Mouse (Mus musculus) colon, adult 2 months (tissue): ENCODE measurements around the gene Npw. TPM values are rescaled to one million over a fixed set of nuclear protein-coding genes. Genes with fewer than 3 reads are reported as not detected.

Experiments used
- polyA plus RNA-seq: library from polyadenylated mRNA; depleted of rRNA; stranded (reverse); fragments of >200 nt; gene quantifications from 2 replicates; pipeline ENCODE4 v1.2.3, GENCODE M21; 2012; rRNA removed

Npw gene
- 0.44 and 0.66 TPM in 2 replicates for polyA plus RNA-seq

GRCm38 (mm10) chr17:24658017-24658758 is at the start of gene Npw:
TSS of gene Npw (minus strand) at chr17:24658457.

GRCm38 (mm10) chr17:24706982-24707800 is 48.9 kb upstream of the Npw start, which contains the start of gene Tbl3:
TSS of gene Tbl3 (minus strand) at chr17:24707660.

GRCm38 (mm10) chr17:24696011-24696697 is 37.9 kb upstream of the Npw start, which contains the start of the genes Gfer and Noxo1:
TSS of gene Gfer (minus strand) at chr17:24696156.
TSS of gene Noxo1 (plus strand) at chr17:24696234.

DNA sequence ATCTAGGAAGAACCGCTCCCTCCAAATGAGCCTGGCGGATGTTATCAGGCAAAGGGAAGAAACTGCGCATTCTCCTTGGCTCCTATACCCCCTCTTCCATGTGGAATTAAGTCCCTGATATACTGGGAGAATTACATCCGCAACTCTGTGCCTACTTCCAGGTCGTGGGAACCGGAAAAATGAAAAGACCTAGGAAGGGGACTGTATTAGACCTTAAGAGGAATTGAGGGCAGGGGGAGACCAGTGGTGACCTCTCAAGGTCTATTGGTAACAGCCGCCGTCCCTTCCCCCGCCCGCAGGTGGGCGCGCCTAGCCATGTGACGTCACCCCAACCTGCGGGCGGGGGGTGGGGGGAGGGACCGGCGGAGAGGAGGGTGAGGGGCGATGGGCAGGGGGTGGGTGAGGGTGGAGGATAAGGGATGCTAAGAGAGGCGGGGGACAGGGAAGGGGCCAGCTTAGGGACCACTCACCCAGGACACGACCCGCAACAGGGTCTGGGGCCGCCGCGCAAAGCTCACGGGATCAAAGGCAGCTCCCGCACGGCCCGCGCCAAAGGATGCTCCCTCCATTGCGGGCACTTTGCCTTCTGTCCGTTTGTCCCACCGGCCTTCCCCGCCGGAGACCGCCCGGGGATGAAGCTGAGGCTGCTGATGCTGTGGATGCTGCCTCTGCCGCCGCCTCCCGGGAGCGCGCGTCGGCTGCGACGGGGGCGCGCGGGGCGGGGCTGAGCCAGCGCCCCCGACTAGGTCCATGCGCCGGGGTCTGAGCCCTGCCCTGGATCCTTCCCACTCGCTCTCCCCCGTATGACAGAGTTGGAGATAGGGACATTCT is 31.2 kb upstream of the Npw start, which contains the start of gene Syngr3:
Gene Syngr3, minus strand, starts transcription at position 705 of the 831 bp plus-strand sequence.

GRCm38 (mm10) chr17:24669545-24670245 is 11.4 kb upstream of the Npw start, which contains the start of gene Zfp598:
TSS of gene Zfp598 (plus strand) at chr17:24669687.

DNA sequence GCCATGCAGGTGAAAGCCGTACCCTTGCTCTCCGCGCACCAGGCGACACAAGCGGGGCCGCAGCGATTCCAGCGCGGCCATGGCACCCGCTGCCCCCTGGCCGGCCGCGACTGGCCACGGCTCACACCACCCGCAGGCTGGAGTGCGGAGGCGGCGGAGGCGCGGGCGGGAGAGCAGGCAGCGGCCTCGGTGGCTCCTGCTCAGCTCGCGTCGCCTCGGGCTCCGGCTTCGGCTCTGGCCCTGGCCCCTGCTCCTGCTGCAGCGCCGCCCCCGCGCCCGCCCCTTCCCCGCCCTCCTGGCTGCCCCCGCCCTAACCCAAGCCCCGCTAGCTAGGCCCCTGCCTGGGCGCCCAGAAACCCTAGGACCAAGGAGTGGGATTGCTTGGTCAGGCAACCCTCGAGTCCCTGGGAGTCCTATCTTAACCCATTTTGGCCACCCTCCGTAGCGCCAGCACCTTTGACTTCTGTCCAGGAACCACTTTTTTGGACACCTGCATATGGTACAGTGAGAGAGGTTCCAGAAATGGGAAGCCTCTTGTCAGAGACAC is 8.1 kb downstream of the Npw start, which contains the start of gene Slc9a3r2:
Gene Slc9a3r2, minus strand, starts transcription at position 258 of the 547 bp plus-strand sequence.

GRCm38 (mm10) chr17:24632167-24632812 is 26.0 kb downstream of the Npw start, which contains the start of the genes Tsc2 and Nthl1:
TSS of gene Tsc2 (minus strand) at chr17:24632630.
TSS of gene Nthl1 (plus strand) at chr17:24632680.

Other genes with a start within 250 kb of the Npw start
- 86.7 and 89.1 TPM in 2 replicates for gene Rnps1, start 243.9 kb downstream of the Npw start, polyA plus RNA-seq
- 83.1 and 90.4 TPM in 2 replicates for gene Eci1, start 231.8 kb downstream of the Npw start, polyA plus RNA-seq
- gene Dnase1l2, start 215.4 kb downstream of the Npw start, polyA plus RNA-seq = 8.1 and 11.0 TPM in 2 replicates
- gene E4f1, start 188.1 kb downstream of the Npw start, polyA plus RNA-seq = 86.5 and 103 TPM in 2 replicates
- gene Pgp, start 188.1 kb downstream of the Npw start, polyA plus RNA-seq = 161 and 194 TPM in 2 replicates
- 2.0 and 2.5 TPM in 2 replicates for gene Bricd5, start 184.6 kb downstream of the Npw start, polyA plus RNA-seq
- gene Mlst8, start 179.4 kb downstream of the Npw start, polyA plus RNA-seq = 45.6 and 60.0 TPM in 2 replicates
- gene Caskin1, start 169.9 kb downstream of the Npw start, polyA plus RNA-seq = 1.5 and 1.7 TPM in 2 replicates
- gene Traf7, start 130.5 kb downstream of the Npw start, polyA plus RNA-seq = 179 and 213 TPM in 2 replicates
- 0.26 and 1.8 TPM in 2 replicates for gene Rab26, start 124.2 kb downstream of the Npw start, polyA plus RNA-seq
- 80.1 and 86.9 TPM in 2 replicates for gene Pkd1, start 108.6 kb downstream of the Npw start, polyA plus RNA-seq
- gene Tsc2, start 25.8 kb downstream of the Npw start, polyA plus RNA-seq = 126 and 137 TPM in 2 replicates
- 8.2 and 8.6 TPM in 2 replicates for gene Nthl1, start 25.8 kb downstream of the Npw start, polyA plus RNA-seq
- 81.0 and 93.6 TPM in 2 replicates for gene Slc9a3r2, start 8.1 kb downstream of the Npw start, polyA plus RNA-seq
- gene Zfp598, start 11.2 kb upstream of the Npw start, polyA plus RNA-seq = 124 and 127 TPM in 2 replicates
- gene Syngr3, start 31.5 kb upstream of the Npw start, polyA plus RNA-seq = 4.1 and 4.6 TPM in 2 replicates
- 59.1 and 69.9 TPM in 2 replicates for gene Gfer, start 37.7 kb upstream of the Npw start, polyA plus RNA-seq
- 235 and 246 TPM in 2 replicates for gene Noxo1, start 37.8 kb upstream of the Npw start, polyA plus RNA-seq
- 43.3 and 49.1 TPM in 2 replicates for gene Tbl3, start 49.2 kb upstream of the Npw start, polyA plus RNA-seq
- not detected in 2 replicates for gene Rnf151, start 59.6 kb upstream of the Npw start, polyA plus RNA-seq
- gene Rps2, start 59.7 kb upstream of the Npw start, polyA plus RNA-seq = 3,267 and 3,407 TPM in 2 replicates
- gene Ndufb10, start 66.0 kb upstream of the Npw start, polyA plus RNA-seq = 285 and 351 TPM in 2 replicates
- gene Rpl3l, start 69.4 kb upstream of the Npw start, polyA plus RNA-seq = 0.10 and 0.13 TPM in 2 replicates
- 91.4 and 133 TPM in 2 replicates for gene Msrb1, start 78.2 kb upstream of the Npw start, polyA plus RNA-seq
- gene Hs3st6, start 94.5 kb upstream of the Npw start, polyA plus RNA-seq = 0.24 and 0.30 TPM in 2 replicates
- gene Meiob, start 145.8 kb upstream of the Npw start, polyA plus RNA-seq = not detected in 2 replicates
- 165 and 180 TPM in 2 replicates for gene Hagh, start 181.7 kb upstream of the Npw start, polyA plus RNA-seq
- 34.9 and 43.1 TPM in 2 replicates for gene Fahd1, start 191.9 kb upstream of the Npw start, polyA plus RNA-seq
- gene Igfals, start 207.5 kb upstream of the Npw start, polyA plus RNA-seq = 4.1 and 4.8 TPM in 2 replicates
- 28.4 and 29.3 TPM in 2 replicates for gene Nubp2, start 227.9 kb upstream of the Npw start, polyA plus RNA-seq
- 112 and 128 TPM in 2 replicates for gene Spsb3, start 228.2 kb upstream of the Npw start, polyA plus RNA-seq
- 40.2 and 43.2 TPM in 2 replicates for gene Eme2, start 236.6 kb upstream of the Npw start, polyA plus RNA-seq
- gene Mrps34, start 236.7 kb upstream of the Npw start, polyA plus RNA-seq = 233 and 246 TPM in 2 replicates
- gene Nme3, start 238.0 kb upstream of the Npw start, polyA plus RNA-seq = 66.8 and 90.4 TPM in 2 replicates